Mouse (Mus musculus) erythroblast, embryonic 14.5 days (primary cell): ENCODE results near the gene Orai3.

Experiments
- GATA1 ChIP-seq: IDR thresholded peaks from 2 replicates; pipeline ENCODE4 v1.6.1; 2012; ENCODE audit warnings: low read length, inconsistent platforms, mixed read lengths
- TAL1 ChIP-seq: IDR thresholded peaks from 3 replicates; pipeline ENCODE4 v1.6.1; 2012; ENCODE audit warnings: low read length, inconsistent platforms, mixed read lengths

GRCm38 (mm10) chr7:127823236-127824171, 53.9 kb downstream of the Orai3 start:
- TF ChIP-seq TAL1 (no peak), GATA1 (no peak)
